Mouse (Mus musculus) thymus, adult 2 months (tissue): ENCODE measurements around the gene Adamts15. TPM values are rescaled to one million over a fixed set of nuclear protein-coding genes. Genes with fewer than 3 reads are reported as not detected.

Experiments used
- DNase-seq: peaks from one replicate; pipeline ENCODE4 v3.0.0; 2021
- H3K27ac ChIP-seq: fragments of 200-500 bp; 2 replicates; pipeline ENCODE4 v1.5.1; 2012; ENCODE audit warnings: low read length, control low read depth; ENCODE audit not compliant: control insufficient read depth, insufficient read depth
- H3K27me3 ChIP-seq: fragments of 200-500 bp; 2 replicates; pipeline ENCODE4 v1.6.1; 2012; ENCODE audit warnings: mild to moderate bottlenecking, low read length, moderate library complexity, mixed read lengths; ENCODE audit not compliant: control insufficient read depth, insufficient read depth
- H3K36me3 ChIP-seq: fragments of 200-500 bp; 2 replicates; pipeline ENCODE4 v1.6.1; 2012; ENCODE audit warnings: mild to moderate bottlenecking, low read length, moderate library complexity; ENCODE audit not compliant: control insufficient read depth, insufficient read depth
- H3K4me1 ChIP-seq: fragments of 200-500 bp; replicated peaks from 2 replicates; pipeline ENCODE4 v1.6.1; 2012; ENCODE audit warnings: low read length; ENCODE audit not compliant: control insufficient read depth, insufficient read depth
- H3K4me3 ChIP-seq: fragments of 200-500 bp; 2 replicates; pipeline ENCODE4 v1.5.1; 2012; ENCODE audit warnings: mild to moderate bottlenecking, low read length, control low read depth, moderate library complexity; ENCODE audit not compliant: control insufficient read depth, insufficient read depth
- CTCF ChIP-seq: fragments of 200-500 bp; IDR thresholded peaks from 2 replicates; pipeline ENCODE4 v1.5.1; 2012; ENCODE audit warnings: mild to moderate bottlenecking, control low read depth, low read length, moderate library complexity, borderline replicate concordance; ENCODE audit not compliant: control insufficient read depth, poor library complexity, insufficient read depth; ENCODE audit errors: extremely low read depth
- POLR2A ChIP-seq: fragments of 200-500 bp; IDR thresholded peaks from 2 replicates; pipeline ENCODE4 v1.6.1; 2012; ENCODE audit warnings: mild to moderate bottlenecking, low read length, control low read depth, moderate library complexity; ENCODE audit not compliant: control insufficient read depth, poor library complexity, insufficient read depth; ENCODE audit errors: extremely low read depth
- WGBS: fragments of 180-500 bp; shearing (Covaris S2); methylation state at CpG from one replicate; pipeline ENCODE4 v1.1.7; 2018; 5-methylcytosine and 5-hydroxymethylcytosine counted together
- polyA plus RNA-seq: library from polyadenylated mRNA; depleted of rRNA; stranded (reverse); fragments of >200 nt; gene quantifications from 2 replicates; pipeline ENCODE4 v1.2.3, GENCODE M21; 2012; rRNA removed

Gene Adamts15
- 0.88 and 1.5 TPM in 2 replicates for polyA plus RNA-seq

DNA sequence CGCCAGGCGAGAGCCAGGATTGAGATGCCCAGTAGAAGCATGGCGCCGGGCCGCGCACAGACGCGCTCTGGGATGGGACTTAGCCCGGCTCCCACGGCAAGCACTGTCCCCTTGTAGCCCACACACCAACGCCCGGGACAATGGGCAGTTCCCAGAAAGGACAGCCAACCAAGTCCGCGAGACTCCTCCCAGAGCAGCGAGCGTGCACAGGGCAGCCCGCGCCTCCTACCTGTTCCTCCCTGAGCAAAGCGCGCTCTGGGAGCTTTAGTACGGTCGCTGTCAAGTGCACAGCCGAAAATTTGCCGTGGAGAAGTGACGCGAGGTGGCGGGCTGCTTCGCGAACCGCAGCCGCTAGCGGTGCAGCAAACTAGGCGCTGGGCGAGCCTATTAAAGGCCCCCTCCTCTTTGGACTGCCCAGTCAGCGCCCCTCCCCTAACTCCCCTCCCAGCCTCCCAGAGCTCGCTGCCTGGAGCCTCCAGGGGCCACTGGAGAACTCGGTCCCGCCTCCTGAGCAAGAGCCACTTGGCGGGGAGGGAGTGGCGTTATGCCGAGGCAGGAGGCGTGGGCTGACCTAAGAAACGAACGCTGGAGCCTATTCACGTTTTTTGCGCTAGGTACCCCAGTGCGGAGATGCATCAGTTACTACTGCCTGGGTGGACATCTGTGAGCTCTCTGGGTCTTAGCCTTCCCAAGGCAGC is at the start of gene Adamts15:
TSS of gene Adamts15 (minus strand) at position 256 of the 698 bp plus-strand sequence.
- 0 out of 2 replicates have a peak, but pooled peaks cover 3% of the 10 kb centered on the region for H3K27me3 ChIP-seq
- H3K27ac ChIP-seq, result no peak within 1 kb of the TSS
- H3K4me3 ChIP-seq, result no peak within 1 kb of the TSS
- 3% methylated on average over 47 of the region's 47 CpGs for WGBS
- no peaks in the 10 kb centered on the region for H3K36me3 ChIP-seq
- no peak for TF ChIP-seq CTCF
- TF ChIP-seq POLR2A, result no peak
- DNase-seq, result no peak
- no peaks in the 10 kb centered on the region for H3K4me1 ChIP-seq

DNA sequence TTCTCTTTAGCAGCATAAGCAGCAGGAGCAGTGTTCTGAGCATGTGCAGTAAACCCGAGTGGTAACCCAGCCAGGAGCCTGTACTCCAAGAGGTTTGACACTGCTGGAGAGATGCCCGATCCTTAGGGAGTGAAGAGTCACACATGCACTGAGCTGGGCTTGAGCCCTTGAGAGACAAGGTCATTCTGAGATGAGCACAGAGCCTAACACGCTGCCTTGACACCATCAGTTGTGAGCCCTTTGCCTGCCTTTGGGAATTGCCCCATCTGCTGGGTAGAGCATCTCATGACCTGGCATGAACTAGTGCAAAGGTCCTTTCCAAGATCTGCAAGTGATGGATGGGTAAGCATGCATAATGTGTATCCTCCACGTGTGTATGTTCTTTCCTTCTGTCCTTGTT is 49.7 kb upstream of the Adamts15 start:
- TF ChIP-seq POLR2A (no peak), CTCF (no peak)
- 66% methylated on average over 4 of the region's 4 CpGs for WGBS

DNA sequence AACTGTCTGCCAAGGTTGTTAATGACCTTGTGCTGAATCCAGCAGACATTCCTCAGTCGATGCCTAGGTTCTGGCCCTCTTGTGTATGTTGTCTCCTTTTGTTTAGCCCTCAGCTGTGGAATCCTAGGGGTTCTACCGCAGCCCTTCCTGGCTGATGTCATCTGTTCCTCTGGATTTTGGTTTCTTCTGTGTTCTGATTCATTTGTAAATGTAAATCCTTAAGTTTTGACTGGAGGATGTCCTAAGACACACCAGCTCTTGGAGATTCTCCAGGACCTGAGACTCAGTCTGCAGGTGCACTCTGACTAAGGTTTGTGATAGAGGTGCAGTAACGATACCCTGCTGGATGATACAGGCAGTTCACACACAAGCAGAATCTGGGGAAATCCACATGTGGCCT is 47.7 kb upstream of the Adamts15 start:
- no peak for TF ChIP-seq POLR2A
- TF ChIP-seq CTCF, result no peak
- Histone ChIP-seq H3K27me3 (no peaks in the 10 kb centered on the region), H3K4me1 (no peaks in the 10 kb centered on the region), H3K36me3 (no peaks in the 10 kb centered on the region), H3K27ac (no peak overlapping the region), H3K4me3 (no peak overlapping the region)
- WGBS, result 75% methylated on average over 3 of the region's 3 CpGs
- DNase-seq, result no peak

More for the DNA sequence above, 49.7 kb upstream of the Adamts15 start:
- Histone ChIP-seq H3K4me3 (no peak overlapping the region), H3K27me3 (no peaks in the 10 kb centered on the region), H3K27ac (no peak overlapping the region), H3K36me3 (no peaks in the 10 kb centered on the region), H3K4me1 (no peaks in the 10 kb centered on the region)
- no peak for DNase-seq

DNA sequence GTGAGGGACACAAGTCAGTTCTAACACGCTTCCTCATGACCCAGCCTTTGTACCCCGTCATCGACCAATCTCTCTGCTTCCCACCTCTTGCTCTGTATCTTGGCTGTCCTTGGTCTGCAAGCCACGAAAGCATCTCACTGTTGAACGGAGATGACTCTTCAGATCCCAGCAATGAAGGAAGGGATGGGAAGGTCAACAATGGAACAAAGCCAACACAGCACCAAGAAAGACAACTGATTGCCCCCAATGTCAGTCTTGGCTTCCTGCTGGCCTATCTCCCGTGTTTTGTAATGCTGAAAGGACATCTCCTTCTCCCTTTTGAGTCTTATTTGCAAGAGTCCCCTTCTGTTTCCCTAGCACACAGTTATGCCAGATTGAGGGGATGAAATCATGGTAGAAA is 45.9 kb upstream of the Adamts15 start:
- DNase-seq, result no peak
- no peak overlapping the region for H3K27ac ChIP-seq
- no peak overlapping the region for H3K4me3 ChIP-seq
- TF ChIP-seq CTCF, result no peak
- TF ChIP-seq POLR2A, result no peak
- no peaks in the 10 kb centered on the region for H3K4me1 ChIP-seq
- H3K36me3 ChIP-seq, result no peaks in the 10 kb centered on the region
- 82% methylated on average over 6 of the region's 6 CpGs for WGBS
- H3K27me3 ChIP-seq, result no peaks in the 10 kb centered on the region

DNA sequence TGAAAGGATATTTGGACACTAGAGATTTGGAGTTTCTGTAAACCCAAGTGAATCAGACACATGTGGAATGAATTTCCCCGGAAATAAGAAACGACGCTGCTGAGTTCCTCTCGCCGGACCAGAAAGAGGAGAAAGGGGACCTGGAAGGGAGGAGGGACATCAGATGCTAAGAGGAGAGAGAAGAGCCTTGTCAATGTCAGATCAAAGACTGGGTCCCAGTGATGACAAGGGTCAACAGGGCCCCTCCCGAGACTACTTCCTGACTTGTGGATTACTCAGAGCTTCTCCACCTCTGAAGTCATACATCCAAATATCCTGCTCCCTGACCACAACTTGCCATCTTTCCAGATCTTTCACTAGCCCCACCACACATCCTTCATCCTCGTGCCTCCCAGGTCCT is 44.6 kb upstream of the Adamts15 start:
- Histone ChIP-seq H3K27ac (no peak overlapping the region), H3K4me3 (no peak overlapping the region), H3K36me3 (no peaks in the 10 kb centered on the region), H3K4me1 (no peaks in the 10 kb centered on the region), H3K27me3 (no peaks in the 10 kb centered on the region)
- WGBS, result 51% methylated on average over 7 of the region's 7 CpGs
- no peak for DNase-seq
- TF ChIP-seq CTCF (no peak), POLR2A (no peak)

DNA sequence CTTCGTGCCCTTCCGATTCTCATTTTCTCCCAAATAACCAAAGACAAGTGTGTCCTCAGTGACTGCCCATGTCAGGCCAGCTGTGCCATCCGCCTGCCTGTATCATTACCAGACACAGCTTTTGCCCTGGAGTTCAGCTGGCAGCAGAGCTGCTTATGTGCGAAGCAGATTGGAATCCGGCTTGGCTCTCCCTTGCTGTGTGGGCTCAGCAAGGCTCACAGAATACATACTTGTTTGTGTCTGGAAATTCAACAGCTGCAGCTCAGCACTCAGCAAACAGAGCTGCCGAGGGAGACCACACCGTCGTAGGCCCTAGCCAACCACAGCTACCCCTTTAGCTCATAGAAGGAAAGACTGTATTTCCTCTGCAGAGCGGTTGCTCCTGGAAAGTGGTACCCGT is 42.4 kb upstream of the Adamts15 start:
- Histone ChIP-seq H3K27me3 (no peaks in the 10 kb centered on the region), H3K4me1 (no peaks in the 10 kb centered on the region), H3K27ac (no peak overlapping the region), H3K4me3 (no peak overlapping the region), H3K36me3 (no peaks in the 10 kb centered on the region)
- no peak for DNase-seq
- WGBS, result 54% methylated on average over 10 of the region's 10 CpGs
- TF ChIP-seq CTCF, result no peak
- TF ChIP-seq POLR2A, result no peak

DNA sequence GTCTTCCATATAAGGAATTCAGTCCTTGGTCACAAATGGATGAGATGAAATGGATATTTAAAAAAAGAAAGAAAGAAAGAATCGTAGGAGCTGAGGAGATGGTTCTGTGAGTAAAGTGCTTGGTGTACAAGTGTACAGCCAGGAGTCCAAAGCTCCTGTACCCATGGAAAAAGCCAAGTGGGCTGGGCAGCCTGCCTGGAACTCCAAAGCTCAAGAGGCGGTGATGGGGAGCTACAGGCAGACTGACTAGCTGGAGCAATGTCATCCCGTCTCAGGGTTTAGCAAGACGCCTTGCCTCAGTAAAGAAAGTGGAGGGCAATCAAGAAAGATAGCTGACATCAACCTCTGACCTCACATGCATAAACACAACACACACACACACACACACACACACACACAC is 41.5 kb upstream of the Adamts15 start:
- no peak overlapping the region for H3K27ac ChIP-seq
- H3K27me3 ChIP-seq, result no peaks in the 10 kb centered on the region
- no peak for TF ChIP-seq CTCF
- TF ChIP-seq POLR2A, result no peak
- H3K36me3 ChIP-seq, result no peaks in the 10 kb centered on the region
- H3K4me3 ChIP-seq, result no peak overlapping the region
- H3K4me1 ChIP-seq, result no peaks in the 10 kb centered on the region
- DNase-seq, result no peak
- 98% methylated on average over 4 of the region's 4 CpGs for WGBS
